Mouse (Mus musculus) embryonic fibroblast, embryonic 13.5 days (primary cell): ENCODE data around the gene Hsph1. TPM values are rescaled to one million over a fixed set of nuclear protein-coding genes. Genes with fewer than 3 reads are reported as not detected.

Experiments
- H3K27ac ChIP-seq: 2 replicates; pipeline ENCODE4 v1.5.1; 2012; ENCODE audit warnings: low read length, control low read depth, inconsistent platforms; ENCODE audit not compliant: insufficient read depth
- H3K4me1 ChIP-seq: 2 replicates; pipeline ENCODE4 v1.6.1; 2011; ENCODE audit warnings: low read length; ENCODE audit not compliant: control insufficient read depth, insufficient read depth
- H3K4me3 ChIP-seq: 2 replicates; pipeline ENCODE4 v1.5.1; 2011; ENCODE audit warnings: mild to moderate bottlenecking, control low read depth, low read length; ENCODE audit not compliant: insufficient read depth
- CTCF ChIP-seq: IDR thresholded peaks from 2 replicates; pipeline ENCODE4 v1.5.1; 2011; ENCODE audit warnings: mild to moderate bottlenecking, control low read depth, low read length, moderate library complexity, borderline replicate concordance; ENCODE audit not compliant: insufficient read depth
- POLR2A ChIP-seq: IDR thresholded peaks from 2 replicates; pipeline ENCODE4 v1.6.1; 2011; ENCODE audit warnings: low read depth, mild to moderate bottlenecking, control low read depth, low read length, moderate library complexity
- polyA plus RNA-seq: library from polyadenylated mRNA; stranded (reverse); fragments of >200 nt; gene quantifications from 2 replicates; pipeline ENCODE4 v1.2.4, GENCODE M21; 2011; ENCODE audit warnings: low read depth; ENCODE audit not compliant: missing spikeins, insufficient read length

The Hsph1 gene
- polyA plus RNA-seq, 1 experiment = 96.4 TPM

GRCm38 (mm10) chr5:149659414-149659780, 23.2 kb upstream of the Hsph1 start:
- no peak overlapping the region for H3K27ac ChIP-seq
- no peak overlapping the region for H3K4me3 ChIP-seq
- H3K4me1 ChIP-seq = no peaks in the 10 kb centered on the region
- TF ChIP-seq POLR2A (no peak), CTCF (no peak)

DNA sequence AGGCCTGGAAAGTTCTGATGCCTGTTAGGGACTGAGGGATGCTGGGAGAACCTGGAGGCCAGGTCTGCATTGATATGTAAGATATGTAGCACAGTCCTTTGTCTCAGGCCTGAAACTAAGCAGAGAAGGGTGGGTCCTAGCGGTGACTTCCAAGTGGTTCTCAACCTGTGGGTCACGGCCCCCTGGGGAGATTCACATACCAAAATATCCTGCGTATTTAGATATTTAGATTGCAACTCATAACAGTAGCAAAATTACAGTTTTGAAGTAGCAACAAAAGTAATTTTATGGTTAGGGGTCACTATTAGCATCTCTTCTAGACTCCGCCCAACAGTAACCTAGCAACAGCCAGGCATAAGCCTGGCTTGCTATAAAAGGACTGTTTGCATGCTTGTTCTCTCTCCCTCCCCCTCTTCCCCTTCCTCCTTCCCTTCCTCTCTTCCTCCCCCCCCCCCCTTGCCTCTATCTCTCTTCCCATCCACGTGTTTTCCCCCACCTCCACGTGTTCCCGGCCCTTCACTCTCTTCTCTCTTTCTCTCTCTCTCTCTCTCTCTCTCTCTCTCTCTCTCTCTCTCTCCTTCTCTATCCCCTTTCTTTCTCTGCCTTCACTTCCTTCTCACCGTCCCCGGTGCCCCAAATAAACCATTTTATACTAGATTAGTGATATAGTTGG, 22.7 kb upstream of the Hsph1 start:
- Histone ChIP-seq H3K27ac (no peak overlapping the region), H3K4me1 (no peaks in the 10 kb centered on the region), H3K4me3 (no peak overlapping the region)
- TF ChIP-seq CTCF (no peak), POLR2A (no peak)

DNA sequence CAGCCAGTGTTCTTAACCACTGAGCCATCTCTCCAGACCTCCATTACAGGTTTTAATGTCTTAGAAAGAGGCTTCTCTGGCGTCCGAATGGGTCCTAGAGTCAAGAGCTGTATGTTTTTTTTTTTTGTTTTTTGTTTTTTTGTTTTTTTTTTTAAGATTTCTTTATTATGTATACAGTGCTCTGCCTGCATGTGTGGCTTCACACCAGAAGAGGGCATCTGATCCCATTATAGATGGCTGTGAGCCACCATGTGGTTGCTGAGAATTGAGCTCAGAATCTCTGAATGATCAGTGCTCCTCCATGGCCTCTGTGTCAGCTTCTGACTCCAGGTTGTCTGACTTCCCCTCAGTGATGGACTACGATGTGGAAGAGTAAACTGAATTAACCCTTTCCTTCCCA, 21.8 kb upstream of the Hsph1 start:
- Histone ChIP-seq H3K27ac (no peak overlapping the region), H3K4me1 (no peaks in the 10 kb centered on the region), H3K4me3 (no peak overlapping the region)
- no peak for TF ChIP-seq CTCF
- TF ChIP-seq POLR2A = no peak

GRCm38 (mm10) chr5:149655636-149656035, 19.5 kb upstream of the Hsph1 start:
- no peak for TF ChIP-seq CTCF
- no peak for TF ChIP-seq POLR2A
- no peaks in the 10 kb centered on the region for H3K4me1 ChIP-seq
- H3K27ac ChIP-seq = no peak overlapping the region
- H3K4me3 ChIP-seq = no peak overlapping the region

- TF ChIP-seq CTCF (no peak), POLR2A (no peak)
- no peak overlapping the region for H3K4me3 ChIP-seq
- no peak overlapping the region for H3K27ac ChIP-seq
- no peaks in the 10 kb centered on the region for H3K4me1 ChIP-seq
Measured at GRCm38 (mm10) chr5:149650179-149650553, 14.0 kb upstream of the Hsph1 start.

DNA sequence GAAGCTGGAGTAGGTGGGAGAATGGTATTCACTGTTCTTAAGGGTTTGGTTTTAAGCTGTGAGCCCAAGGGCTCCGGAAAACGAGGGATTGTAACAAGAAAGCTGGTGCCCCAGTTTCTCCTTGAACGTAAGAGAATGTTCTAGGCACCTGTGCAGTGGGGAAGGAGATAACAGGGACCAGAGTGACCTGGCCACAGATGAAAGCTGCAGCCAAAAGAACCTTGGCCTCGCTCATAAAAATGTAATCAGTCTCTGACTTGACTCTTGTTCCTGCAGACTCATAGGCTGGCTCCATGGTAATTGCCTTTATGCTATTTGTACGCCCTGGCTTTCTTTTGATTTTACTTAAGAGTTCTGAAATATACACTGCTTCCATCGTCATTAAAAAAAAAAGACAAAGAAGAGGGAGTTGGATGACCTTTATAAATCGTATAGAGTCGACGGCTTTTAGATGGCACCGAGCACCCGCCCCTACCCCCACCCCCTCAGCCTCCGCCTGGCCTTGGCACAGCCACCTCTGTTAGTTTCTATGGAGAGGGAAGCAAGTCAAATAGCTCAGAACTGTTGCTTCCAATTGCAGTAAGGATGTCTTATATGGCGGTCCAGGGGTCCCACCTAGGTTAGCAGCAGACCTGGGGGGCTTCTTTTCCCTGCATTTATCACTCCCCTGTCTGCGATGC, 13.5 kb upstream of the Hsph1 start:
- Histone ChIP-seq H3K4me3 (no peak overlapping the region), H3K27ac (no peak overlapping the region), H3K4me1 (no peaks in the 10 kb centered on the region)
- no peak for TF ChIP-seq CTCF
- TF ChIP-seq POLR2A = no peak

GRCm38 (mm10) chr5:149648895-149649406, 12.8 kb upstream of the Hsph1 start:
- Histone ChIP-seq H3K27ac (no peak overlapping the region), H3K4me1 (no peaks in the 10 kb centered on the region), H3K4me3 (no peak overlapping the region)
- TF ChIP-seq CTCF = no peak
- TF ChIP-seq POLR2A = no peak

- H3K4me3 ChIP-seq = no peak overlapping the region
- no peaks in the 10 kb centered on the region for H3K4me1 ChIP-seq
- TF ChIP-seq POLR2A (no peak), CTCF (no peak)
- H3K27ac ChIP-seq = no peak overlapping the region
Measured at GRCm38 (mm10) chr5:149648196-149648595, 12.0 kb upstream of the Hsph1 start.

- H3K4me3 ChIP-seq = no peak overlapping the region
- no peak overlapping the region for H3K27ac ChIP-seq
- TF ChIP-seq CTCF (no peak), POLR2A (no peak)
- H3K4me1 ChIP-seq = no peaks in the 10 kb centered on the region
Measured at GRCm38 (mm10) chr5:149647367-149648115, 11.4 kb upstream of the Hsph1 start.

GRCm38 (mm10) chr5:149642783-149643509, 6.8 kb upstream of the Hsph1 start:
- no peaks in the 10 kb centered on the region for H3K4me1 ChIP-seq
- no peak overlapping the region for H3K4me3 ChIP-seq
- H3K27ac ChIP-seq = no peak overlapping the region
- TF ChIP-seq CTCF (no peak), POLR2A (no peak)
